Mouse (Mus musculus) CH12.LX (cell line): ENCODE data around the gene Vps51.

Experiments
- CTCF ChIP-seq, 2 experiments: IDR thresholded peaks in 1 of 2; conservative IDR thresholded peaks in 1 of 2; 2 replicates each; pipeline ENCODE4 v1.5.1; 2011 to 2012; ENCODE audit warnings: low read depth in 2 of 2, low read length in 2 of 2, improper control_type of control experiment in 1 of 2, inconsistent platforms in 1 of 2, mild to moderate bottlenecking in 1 of 2, moderate library complexity in 1 of 2
- E2F4 ChIP-seq: IDR thresholded peaks from 2 replicates; pipeline ENCODE4 v1.6.1; 2011; ENCODE audit warnings: low read depth, low read length, improper control_type of control experiment; ENCODE audit not compliant: insufficient replicate concordance
- ETS1 ChIP-seq: conservative IDR thresholded peaks from 2 replicates; pipeline ENCODE4 v1.6.1; 2012; ENCODE audit warnings: low read depth, mild to moderate bottlenecking, inconsistent platforms, low read length, improper control_type of control experiment, moderate library complexity
- JUND ChIP-seq: conservative IDR thresholded peaks from 2 replicates; pipeline ENCODE4 v1.6.1; 2011; ENCODE audit warnings: low read depth, low read length, improper control_type of control experiment
- MXI1 ChIP-seq: IDR thresholded peaks from 2 replicates; pipeline ENCODE4 v1.6.1; 2011; ENCODE audit warnings: mild to moderate bottlenecking, low read depth, low read length, improper control_type of control experiment
- NELFE ChIP-seq: IDR thresholded peaks from 2 replicates; pipeline ENCODE4 v1.6.1; 2011; ENCODE audit warnings: low read depth, low read length, improper control_type of control experiment
- POLR2A ChIP-seq: IDR thresholded peaks from 2 replicates; pipeline ENCODE4 v1.6.1; 2011; ENCODE audit warnings: low read depth, mild to moderate bottlenecking, improper control_type of control experiment, low read length
- RAD21 ChIP-seq: IDR thresholded peaks from 2 replicates; pipeline ENCODE4 v1.6.1; 2011; ENCODE audit warnings: low read depth, mild to moderate bottlenecking, low read length, improper control_type of control experiment, moderate library complexity
- TCF12 ChIP-seq: IDR thresholded peaks from 2 replicates; pipeline ENCODE4 v1.6.1; 2014; ENCODE audit warnings: low read depth, mild to moderate bottlenecking, inconsistent platforms, low read length, improper control_type of control experiment

- TF ChIP-seq CTCF (conservative IDR thresholded peaks at IDR 0.05 in 1 of 2, IDR thresholded peaks at IDR 0.05 in 1 of 2; ENCODE audit: low read depth in 2 of 2, low read length in 2 of 2) = no peak
- TF ChIP-seq JUND = no peak
- TF ChIP-seq NELFE = no peak
- TF ChIP-seq POLR2A = no peak
- no peak for TF ChIP-seq TCF12
- TF ChIP-seq MXI1 = no peak
- no peak for TF ChIP-seq RAD21
- TF ChIP-seq ETS1 = no peak
- no peak for TF ChIP-seq E2F4
These were observed 6.3 kb downstream of the Vps51 start for GRCm38 (mm10) chr19:6070571-6071250.
